Mouse (Mus musculus) myocyte (in vitro differentiated cells): Measurements from ENCODE around the gene Rrp12. TPM values are rescaled to one million over a fixed set of nuclear protein-coding genes. Genes with fewer than 3 reads are reported as not detected.
A peak's percentile ranks its signal among the peaks of the same experiment; 100 is the strongest.

Experiments
- H3K27me3 ChIP-seq: one replicate; pipeline ENCODE4 v1.6.1; 2011; ENCODE audit not compliant: control insufficient read depth, insufficient read depth, insufficient read length
- H3K36me3 ChIP-seq: one replicate; pipeline ENCODE4 v1.6.1; 2011; ENCODE audit not compliant: control insufficient read depth, insufficient read depth
- H3K4me2 ChIP-seq: one replicate; pipeline ENCODE4 v1.6.1; 2011; ENCODE audit warnings: low read depth, control low read depth
- H3K4me3 ChIP-seq: one replicate; pipeline ENCODE4 v1.5.1; 2011; ENCODE audit warnings: mild to moderate bottlenecking, control low read depth, moderate library complexity
- H3K79me2 ChIP-seq: one replicate; pipeline ENCODE4 v1.6.1; 2011; ENCODE audit not compliant: control insufficient read depth, insufficient read depth
- H3ac ChIP-seq: one replicate; pipeline ENCODE4 v1.6.1; 2011; ENCODE audit not compliant: control insufficient read depth, insufficient read length
- CEBPB ChIP-seq: IDR thresholded peaks from 2 replicates; pipeline ENCODE4 v1.6.1; 2011; ENCODE audit warnings: mild to moderate bottlenecking, moderate library complexity; ENCODE audit not compliant: poor library complexity, insufficient read depth, severe bottlenecking
- E2F4 ChIP-seq: IDR thresholded peaks from one replicate; pipeline ENCODE4 v1.6.1; 2011; ENCODE audit warnings: mild to moderate bottlenecking, control low read depth, moderate library complexity; ENCODE audit not compliant: insufficient read depth
- MAX ChIP-seq: IDR thresholded peaks from one replicate; pipeline ENCODE4 v1.6.1; 2011; ENCODE audit warnings: low read depth, mild to moderate bottlenecking, control low read depth
- MYOD1 ChIP-seq, 3 experiments: IDR thresholded peaks; one replicate each; pipeline ENCODE4 v1.6.1; 2011; ENCODE audit warnings: control low read depth in 2 of 3, low read depth in 2 of 3, mild to moderate bottlenecking in 2 of 3, moderate library complexity in 1 of 3; ENCODE audit not compliant: insufficient read length in 2 of 3, control insufficient read depth in 1 of 3
- MYOG ChIP-seq, 3 experiments: IDR thresholded peaks; one replicate each; pipeline ENCODE4 v1.6.1; 2011; ENCODE audit warnings: control low read depth in 2 of 3, low read depth in 2 of 3, mild to moderate bottlenecking in 2 of 3; ENCODE audit not compliant: insufficient read length in 2 of 3, control insufficient read depth in 1 of 3, insufficient read depth in 1 of 3
- POLR2A ChIP-seq: IDR thresholded peaks from one replicate; pipeline ENCODE4 v1.6.1; 2011; ENCODE audit warnings: low read depth, mild to moderate bottlenecking, control low read depth, moderate library complexity; ENCODE audit not compliant: insufficient read length
- POLR2AphosphoS2 ChIP-seq: IDR thresholded peaks from one replicate; pipeline ENCODE4 v1.6.1; 2011; ENCODE audit warnings: low read depth, control low read depth; ENCODE audit not compliant: insufficient read length
- REST ChIP-seq: IDR thresholded peaks from one replicate; pipeline ENCODE4 v1.6.1; 2011; ENCODE audit warnings: mild to moderate bottlenecking, control low read depth, moderate library complexity; ENCODE audit not compliant: insufficient read depth, insufficient read length
- SRF ChIP-seq: IDR thresholded peaks from one replicate; pipeline ENCODE4 v1.6.1; 2011; ENCODE audit warnings: low read depth; ENCODE audit not compliant: control insufficient read depth, insufficient read length
- TCF12 ChIP-seq: IDR thresholded peaks from one replicate; pipeline ENCODE4 v1.6.1; 2011; ENCODE audit warnings: mild to moderate bottlenecking, control low read depth; ENCODE audit not compliant: poor library complexity, insufficient read depth, severe bottlenecking
- TCF3 ChIP-seq: IDR thresholded peaks from one replicate; pipeline ENCODE4 v1.6.1; 2011; ENCODE audit warnings: low read depth, control low read depth; ENCODE audit not compliant: insufficient read length
- USF1 ChIP-seq: IDR thresholded peaks from one replicate; pipeline ENCODE4 v1.6.1; 2011; ENCODE audit warnings: low read depth, mild to moderate bottlenecking, control low read depth, moderate library complexity
- polyA plus RNA-seq: library from polyadenylated mRNA; unstranded; fragments of >200 nt; fragmentation: generic; extraction: Trizol; gene quantifications from one replicate; pipeline ENCODE4 v1.2.1, GENCODE M21; 2012; ENCODE audit warnings: missing spikeins

The Rrp12 gene
- polyA plus RNA-seq, 1 experiment = 45.4 TPM

- peaks cover 55% of the 10 kb centered on the region for H3K27me3 ChIP-seq
- no peaks in the 10 kb centered on the region for H3K79me2 ChIP-seq
- no peak overlapping the region for H3ac ChIP-seq
- no peaks in the 10 kb centered on the region for H3K36me3 ChIP-seq
- H3K4me2 ChIP-seq = peak overlapping the region; percentile 79
- no peak for TF ChIP-seq CEBPB
- no peak for TF ChIP-seq MYOG (IDR thresholded peaks at IDR 0.05; ENCODE audit: control insufficient read depth in 1 of 3, insufficient read depth in 1 of 3, insufficient read length in 2 of 3, low read depth in 2 of 3)
- no peak for TF ChIP-seq TCF12
- TF ChIP-seq TCF3 = no peak
- TF ChIP-seq USF1 = no peak
- no peak for TF ChIP-seq REST
- no peak for TF ChIP-seq MAX
- no peak for TF ChIP-seq E2F4
- TF ChIP-seq POLR2AphosphoS2 = no peak
- TF ChIP-seq SRF = no peak
- TF ChIP-seq MYOD1 (IDR thresholded peaks at IDR 0.05; ENCODE audit: control insufficient read depth in 1 of 3, insufficient read length in 2 of 3, low read depth in 2 of 3) = no peak
- peak overlapping the region; percentile 26 for H3K4me3 ChIP-seq
Measured at GRCm38 (mm10) chr19:41831101-41831570, 64.8 kb downstream of the Rrp12 start.

DNA sequence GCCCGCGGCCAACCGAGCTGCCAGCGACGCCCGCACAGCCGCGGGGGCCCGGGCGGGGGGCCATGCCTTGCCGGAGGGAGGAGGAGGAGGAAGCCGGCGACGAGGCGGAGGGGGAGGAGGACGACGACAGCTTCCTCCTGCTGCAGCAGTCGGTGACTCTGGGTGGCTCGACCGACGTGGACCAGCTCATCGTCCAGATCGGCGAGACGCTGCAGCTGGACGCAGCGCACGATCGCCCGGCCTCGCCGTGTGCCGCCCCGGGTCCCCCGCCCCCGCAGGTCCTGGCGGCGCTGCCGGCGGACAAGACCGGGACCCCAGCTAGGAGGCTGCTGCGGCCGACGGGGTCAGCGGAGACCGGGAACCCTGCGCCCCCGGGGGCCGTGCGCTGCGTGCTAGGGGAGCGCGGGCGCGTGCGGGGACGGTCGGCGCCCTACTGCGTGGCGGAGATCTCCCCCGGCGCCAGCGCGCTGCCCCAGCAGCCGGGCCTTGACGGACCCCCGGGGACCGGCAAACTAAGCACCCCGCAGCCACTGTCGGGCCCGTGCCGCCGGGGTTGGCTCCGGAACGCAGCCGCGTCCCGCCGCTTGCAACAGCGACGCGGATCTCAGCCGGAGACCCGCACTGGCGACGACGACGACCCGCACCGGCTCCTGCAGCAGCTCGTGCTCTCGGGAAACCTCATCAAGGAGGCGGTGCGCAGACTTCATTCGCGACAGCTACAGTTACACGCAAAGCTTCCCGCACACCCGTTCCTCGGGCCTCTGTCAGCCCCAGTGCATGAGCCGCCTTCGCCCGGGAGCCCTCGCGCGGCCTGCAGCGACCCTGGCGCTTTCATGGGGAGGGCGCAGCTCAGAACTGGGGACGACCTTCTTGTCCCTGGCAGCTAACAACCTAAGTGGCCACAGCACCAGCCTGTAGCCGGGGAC lies 65.6 kb downstream of the Rrp12 start:
- peak overlapping the region; percentile 26 for H3K4me3 ChIP-seq
- H3K4me2 ChIP-seq = peak overlapping the region; percentile 79
- peak overlapping the region; percentile 29 for H3ac ChIP-seq
- peaks cover 48% of the 10 kb centered on the region for H3K27me3 ChIP-seq
- no peaks in the 10 kb centered on the region for H3K36me3 ChIP-seq
- H3K79me2 ChIP-seq = no peaks in the 10 kb centered on the region
- no peak for TF ChIP-seq POLR2AphosphoS2
- TF ChIP-seq MYOG (IDR thresholded peaks at IDR 0.05; ENCODE audit: control insufficient read depth in 1 of 3, insufficient read depth in 1 of 3, insufficient read length in 2 of 3, low read depth in 2 of 3) = peak in 1 of 3 experiments; percentile 3

- no peaks in the 10 kb centered on the region for H3K36me3 ChIP-seq
- TF ChIP-seq MYOG (IDR thresholded peaks at IDR 0.05; ENCODE audit: control insufficient read depth in 1 of 3, insufficient read depth in 1 of 3, insufficient read length in 2 of 3, low read depth in 2 of 3) (no peak), TCF3 (no peak), MYOD1 (IDR thresholded peaks at IDR 0.05; ENCODE audit: control insufficient read depth in 1 of 3, insufficient read length in 2 of 3, low read depth in 2 of 3) (no peak), TCF12 (no peak), POLR2AphosphoS2 (no peak), POLR2A (no peak), USF1 (no peak)
- H3ac ChIP-seq = peak within 1 kb of the TSS; percentile 29
- H3K4me2 ChIP-seq = peak within 1 kb of the TSS; percentile 79
- H3K4me3 ChIP-seq = peak within 1 kb of the TSS; percentile 26
- H3K79me2 ChIP-seq = no peaks in the 10 kb centered on the region
- H3K27me3 ChIP-seq = peaks cover 52% of the 10 kb centered on the region
Measured at GRCm38 (mm10) chr19:41829381-41830105, 66.4 kb downstream of the Rrp12 start, which contains the start of gene Frat1. Gene Frat1, plus strand, starts transcription at chr19:41829970.

GRCm38 (mm10) chr19:41828941-41829340 lies 67.0 kb downstream of the Rrp12 start:
- Histone ChIP-seq H3K36me3 (no peaks in the 10 kb centered on the region), H3K27me3 (peaks cover 52% of the 10 kb centered on the region), H3K79me2 (no peaks in the 10 kb centered on the region), H3K4me2 (peak overlapping the region; percentile 79), H3ac (no peak overlapping the region), H3K4me3 (peak overlapping the region; percentile 26)
- TF ChIP-seq MYOG (IDR thresholded peaks at IDR 0.05; ENCODE audit: control insufficient read depth in 1 of 3, insufficient read depth in 1 of 3, insufficient read length in 2 of 3, low read depth in 2 of 3) (no peak), POLR2AphosphoS2 (no peak), TCF12 (no peak), CEBPB (no peak), REST (no peak), MAX (no peak), TCF3 (no peak), MYOD1 (IDR thresholded peaks at IDR 0.05; ENCODE audit: control insufficient read depth in 1 of 3, insufficient read length in 2 of 3, low read depth in 2 of 3) (no peak), E2F4 (no peak), POLR2A (no peak), SRF (no peak), USF1 (no peak)

DNA sequence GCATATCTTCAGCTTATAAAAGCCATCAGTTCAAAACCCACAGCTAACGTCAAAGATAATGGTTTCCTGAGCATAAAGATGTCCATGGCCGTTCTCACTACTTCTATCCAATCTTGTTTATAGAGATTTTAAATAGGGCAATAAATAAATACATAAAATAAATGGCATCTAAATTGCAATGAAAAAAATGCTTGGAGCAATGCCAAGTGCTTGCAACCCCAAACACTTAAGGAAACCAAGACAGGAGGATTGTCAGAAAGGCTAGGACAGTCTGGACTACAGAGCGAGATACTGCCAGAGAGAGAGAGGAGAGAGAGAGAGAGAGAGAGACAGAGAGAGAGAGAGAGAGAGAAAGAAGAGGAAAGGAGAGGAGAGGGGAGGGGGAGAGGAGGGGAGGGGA lies 69.4 kb downstream of the Rrp12 start:
- H3ac ChIP-seq = no peak overlapping the region
- no peak for TF ChIP-seq MAX
- no peaks in the 10 kb centered on the region for H3K36me3 ChIP-seq
- H3K4me3 ChIP-seq = no peak overlapping the region
- no peak overlapping the region for H3K4me2 ChIP-seq
- H3K27me3 ChIP-seq = peaks cover 42% of the 10 kb centered on the region
- no peaks in the 10 kb centered on the region for H3K79me2 ChIP-seq
